Mouse (Mus musculus) large intestine, adult 2 months (tissue): ENCODE data around the gene Dusp10. TPM values are rescaled to one million over a fixed set of nuclear protein-coding genes. Genes with fewer than 3 reads are reported as not detected.

Experiments
- DNase-seq: peaks from one replicate; pipeline ENCODE4 v3.0.0-alpha.2; 2012; ENCODE audit warnings: low read depth, low spot score
- WGBS: fragments of 180-500 bp; shearing (Covaris S2); methylation state at CpG from one replicate; pipeline ENCODE4 v1.1.7; 2018; 5-methylcytosine and 5-hydroxymethylcytosine counted together
- polyA plus RNA-seq: library from polyadenylated mRNA; depleted of rRNA; stranded (reverse); fragments of >200 nt; gene quantifications from 2 replicates; pipeline ENCODE4 v1.2.3, GENCODE M21; 2012

Dusp10 gene
- polyA plus RNA-seq, 1 experiment: 7.3 TPM

GRCm38 (mm10) chr1:184025079-184025478 lies 12.0 kb downstream of the Dusp10 start:
- WGBS: 92% methylated on average over 5 of the region's 5 CpGs
- no peak for DNase-seq

GRCm38 (mm10) chr1:184027039-184027438 lies 13.9 kb downstream of the Dusp10 start:
- DNase-seq: no peak
- WGBS: 30% methylated on average over 3 of the region's 3 CpGs

GRCm38 (mm10) chr1:184030070-184030802 lies 17.1 kb downstream of the Dusp10 start:
- 93% methylated on average over 8 of the region's 8 CpGs for WGBS
- no peak for DNase-seq

- no peak for DNase-seq
- WGBS: 40% methylated on average over 19 of the region's 19 CpGs
These were observed 19.7 kb downstream of the Dusp10 start for GRCm38 (mm10) chr1:184032682-184033389.

- under 1% methylated on average over 63 of the region's 63 CpGs for WGBS
- peak; percentile 28 for DNase-seq
These were observed 20.4 kb downstream of the Dusp10 start for GRCm38 (mm10) chr1:184033390-184034010.

GRCm38 (mm10) chr1:184034011-184034557 lies 21.0 kb downstream of the Dusp10 start, which contains the start of gene 1700056E22Rik:
Gene 1700056E22Rik, minus strand, starts transcription at chr1:184034301.
- WGBS: under 1% methylated on average over 38 of the region's 38 CpGs
- peak; percentile 96 for DNase-seq

GRCm38 (mm10) chr1:184034741-184035181 lies 21.7 kb downstream of the Dusp10 start:
- no peak for DNase-seq

GRCm38 (mm10) chr1:184035346-184035903 lies 22.3 kb downstream of the Dusp10 start:
- no peak for DNase-seq
- WGBS: 18% methylated on average over 12 of the region's 12 CpGs

More at GRCm38 (mm10) chr1:184034741-184035181, 21.7 kb downstream of the Dusp10 start:
- WGBS: under 1% methylated on average over 12 of the region's 12 CpGs

GRCm38 (mm10) chr1:184037802-184038201 lies 24.7 kb downstream of the Dusp10 start:
- 85% methylated on average over 4 of the region's 4 CpGs for WGBS
- DNase-seq: no peak

GRCm38 (mm10) chr1:184039301-184039700 lies 26.2 kb downstream of the Dusp10 start:
- 93% methylated on average over 10 of the region's 10 CpGs for WGBS
- no peak for DNase-seq

- no peak for DNase-seq
- WGBS: 74% methylated on average over 11 of the region's 11 CpGs
These were observed 27.1 kb downstream of the Dusp10 start for GRCm38 (mm10) chr1:184040181-184040580.

GRCm38 (mm10) chr1:184040906-184041305 lies 27.8 kb downstream of the Dusp10 start:
- WGBS: 71% methylated on average over 1 of the region's 1 CpGs
- no peak for DNase-seq

- WGBS: 60% methylated on average over 9 of the region's 9 CpGs
- DNase-seq: no peak
These were observed 28.9 kb downstream of the Dusp10 start for GRCm38 (mm10) chr1:184041778-184042573.

GRCm38 (mm10) chr1:184042745-184043144 lies 29.6 kb downstream of the Dusp10 start:
- DNase-seq: no peak
- 63% methylated on average over 9 of the region's 9 CpGs for WGBS

- DNase-seq: no peak
- WGBS: 77% methylated on average over 6 of the region's 6 CpGs
These were observed 30.3 kb downstream of the Dusp10 start for GRCm38 (mm10) chr1:184043391-184043790.

- WGBS: 68% methylated on average over 6 of the region's 6 CpGs
- no peak for DNase-seq
These were observed 33.1 kb downstream of the Dusp10 start for GRCm38 (mm10) chr1:184046070-184046677.

- 68% methylated on average over 9 of the region's 9 CpGs for whole genome bisulfite sequencing
- DNase-seq: no peak
These were observed 34.7 kb downstream of the Dusp10 start for GRCm38 (mm10) chr1:184047818-184048217.

- DNase-seq: no peak
- 48% methylated on average over 10 of the region's 10 CpGs for WGBS
These were observed 35.7 kb downstream of the Dusp10 start for GRCm38 (mm10) chr1:184048675-184049418.
